Mouse (Mus musculus) lung, adult 2 months (tissue): ENCODE results near the gene Dop1a.

Source experiments
- CTCF ChIP-seq: fragments of 200-500 bp; IDR thresholded peaks from 2 replicates; pipeline ENCODE4 v1.5.1; 2011; ENCODE audit warnings: mild to moderate bottlenecking, low read length, control low read depth; ENCODE audit not compliant: insufficient read depth
- POLR2A ChIP-seq: fragments of 200-500 bp; IDR thresholded peaks from 2 replicates; pipeline ENCODE4 v1.6.1; 2011; ENCODE audit warnings: low read depth, mild to moderate bottlenecking, control low read depth, low read length, borderline replicate concordance; ENCODE audit errors: extremely low read depth

- TF ChIP-seq CTCF: no peak
- TF ChIP-seq POLR2A: no peak
These were observed 40.5 kb downstream of the Dop1a start for GRCm38 (mm10) chr9:86507437-86507836.
